Mouse (Mus musculus): ENCODE results near the gene Morc1.

Morc1 gene

DNA sequence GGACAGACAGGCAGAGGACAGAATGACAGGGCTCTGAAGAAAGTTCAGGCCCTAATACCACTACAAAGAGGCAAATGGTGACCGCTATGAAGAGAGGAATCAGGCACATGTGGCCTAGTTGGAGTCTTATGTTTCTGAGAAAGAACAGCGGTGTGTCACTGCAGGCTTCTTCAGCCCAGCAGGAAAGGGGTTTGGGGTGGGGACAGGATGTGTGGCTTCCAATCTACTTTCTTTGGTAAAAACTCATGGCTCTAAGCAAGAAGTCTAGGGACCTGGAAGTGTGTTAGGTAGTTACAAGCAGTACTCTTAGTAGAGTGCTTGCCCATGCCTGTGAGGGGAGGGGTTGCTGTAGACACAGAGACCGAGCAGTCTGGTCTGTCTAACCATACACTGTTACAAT is 196.3 kb downstream of the Morc1 start:
- no peak for DNase-seq (ENCODE audit: low read depth, low spot score)

- no peak for DNase-seq (ENCODE audit: low read depth, low spot score)
These were observed 198.7 kb downstream of the Morc1 start for GRCm38 (mm10) chr16:48629710-48630109.

GRCm38 (mm10) chr16:48630466-48630865 is 199.4 kb downstream of the Morc1 start:
- DNase-seq (ENCODE audit: low read depth, low spot score) = no peak

- no peak for DNase-seq (ENCODE audit: low read depth, low spot score)
These were observed 201.3 kb downstream of the Morc1 start for GRCm38 (mm10) chr16:48632351-48632750.

DNA sequence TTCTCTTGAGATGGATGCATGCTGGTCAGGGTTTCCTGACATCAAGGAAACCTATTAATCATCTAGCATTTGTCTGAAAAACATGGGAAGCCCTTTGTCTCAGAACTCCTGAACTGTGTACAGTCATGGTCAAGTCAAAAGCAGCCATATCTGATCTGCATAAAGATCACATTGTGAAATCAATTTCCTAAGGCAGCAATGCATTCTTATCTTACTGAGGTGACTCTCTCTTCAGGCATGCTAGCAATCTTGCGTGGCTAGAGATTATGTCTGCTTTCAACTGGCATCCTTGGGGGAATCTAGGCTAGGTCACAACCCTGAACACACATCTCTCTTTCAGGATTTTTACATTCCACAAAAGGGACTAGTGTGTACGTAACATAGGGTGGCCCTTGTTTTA is 215.2 kb downstream of the Morc1 start:
- DNase-seq (ENCODE audit: low read depth, low spot score) = no peak

GRCm38 (mm10) chr16:48671696-48672095 is 240.7 kb downstream of the Morc1 start:
- DNase-seq (ENCODE audit: low read depth, low spot score) = no peak

GRCm38 (mm10) chr16:48672664-48673063 is 241.6 kb downstream of the Morc1 start:
- DNase-seq (ENCODE audit: low read depth, low spot score) = no peak

DNA sequence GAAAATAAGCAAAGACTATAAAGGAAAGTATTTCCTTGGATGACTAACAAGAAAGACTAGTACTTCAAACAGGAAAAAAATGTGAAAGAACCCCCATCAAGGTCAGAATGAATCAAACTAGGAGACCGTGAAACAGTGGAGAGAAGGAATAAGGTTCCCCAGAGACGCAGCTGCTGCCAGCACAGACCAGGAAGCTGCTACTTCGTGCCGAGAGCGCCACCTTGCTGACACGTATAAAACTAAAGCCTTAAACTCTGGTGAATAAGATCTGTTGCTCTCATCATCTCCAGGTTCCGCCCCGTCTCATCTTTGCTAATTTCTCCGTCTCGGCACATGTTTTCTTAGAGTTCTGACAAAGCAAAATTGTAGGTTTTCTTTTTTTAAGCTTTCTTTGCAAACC is 244.6 kb downstream of the Morc1 start:
- peak; percentile 61 for DNase-seq (ENCODE audit: low read depth, low spot score)

GRCm38 (mm10) chr16:48676205-48676604 is 245.2 kb downstream of the Morc1 start:
- DNase-seq (ENCODE audit: low read depth, low spot score) = no peak

DNA sequence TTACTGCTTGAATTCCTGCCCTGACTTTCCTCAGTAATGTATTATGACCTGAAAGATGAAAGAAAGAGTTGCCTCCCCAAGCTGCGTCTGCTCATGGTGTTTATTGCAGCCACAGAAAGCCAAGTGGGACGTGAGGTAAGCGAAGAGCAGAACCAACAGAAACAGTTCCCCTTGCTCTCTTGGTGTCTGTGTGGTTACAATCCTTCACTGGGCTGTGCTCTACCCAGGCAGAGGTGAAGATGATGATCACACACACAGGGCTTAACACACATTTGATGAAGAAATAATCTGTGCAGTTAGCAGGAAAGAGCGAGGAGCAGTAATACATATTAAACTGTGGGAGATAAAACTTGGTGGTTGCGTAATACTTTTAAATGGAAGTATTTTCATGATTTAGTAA is 246.3 kb downstream of the Morc1 start:
- no peak for DNase-seq (ENCODE audit: low read depth, low spot score)

DNA sequence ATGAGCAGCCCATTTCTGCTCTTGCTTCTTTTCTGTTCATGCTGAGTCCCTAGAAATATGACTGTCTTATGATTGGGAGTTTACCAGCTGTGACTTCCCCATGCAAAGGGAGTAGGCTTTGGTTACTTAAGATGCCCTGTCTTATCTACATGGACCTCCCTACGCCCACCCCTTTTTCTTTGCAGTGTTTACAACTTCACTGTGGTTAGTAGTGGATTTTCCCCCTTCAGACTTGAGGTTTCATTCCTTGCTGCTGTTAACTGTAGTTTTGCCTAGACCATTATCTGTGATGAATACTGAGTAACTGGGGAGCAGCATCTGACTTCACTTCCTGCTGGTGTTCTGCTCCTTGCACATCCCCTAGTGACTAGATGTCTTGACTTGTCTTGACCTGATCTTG is 247.0 kb downstream of the Morc1 start:
- DNase-seq (ENCODE audit: low read depth, low spot score) = no peak

Measured in brain, embryonic 18.5 days (tissue).